Comparison of ENCODE assay signal across 27 mouse cellular contexts in the genomic region with DNA sequence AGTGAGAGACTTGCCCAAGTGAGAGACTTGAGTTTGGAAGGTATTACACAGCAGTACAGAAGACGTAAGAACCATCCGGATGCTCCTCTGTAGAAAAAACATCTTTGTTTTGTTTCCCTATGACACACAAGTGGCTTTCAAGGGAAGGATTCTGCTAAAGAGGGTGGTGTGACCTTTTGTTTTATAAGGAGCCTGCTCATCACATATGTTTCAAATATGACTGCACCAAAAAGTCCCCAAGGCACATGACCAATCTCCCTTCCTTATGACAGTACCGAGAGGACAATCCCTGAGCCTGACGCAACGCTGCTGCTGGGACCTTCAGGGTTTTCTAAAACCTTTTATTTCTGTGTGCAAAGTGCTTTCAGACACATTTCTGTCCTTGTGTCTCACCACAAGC. TPM values are rescaled to one million over a fixed set of nuclear protein-coding genes. Genes with fewer than 3 reads are reported as not detected.
DNase-seq lines count a peak whose midpoint lies in the region; ATAC-seq and TF ChIP-seq lines count a peak whose summit lies in the region.
"Had no signal": no experiment of that assay in that cellular context is flagged by ENCODE, and none has a peak within 500 bp of the region (broad histone marks: within the 10 kb centered on the region; RNA-seq: fewer than 3 reads in every experiment).

No protein-coding gene starts in this region.

- in situ Hi-C loops in CH12.LX (cut with MboI; ENCODE audit: low pct_ligation_motif_present, low pct_unique_long_range_greater_than_20kb, low sequenced_read_pairs), result no loop called here

- H3K27ac ChIP-seq in heart, embryonic 10.5 days, result no peak overlapping the region
- peak overlapping the region; percentile 88 for H3K27ac ChIP-seq in CH12.LX (ENCODE audit: insufficient read depth, low read depth)
- H3K27ac ChIP-seq in kidney, embryonic 16.5 days (ENCODE audit: low read length), result no peak overlapping the region
- H3K27ac ChIP-seq: gastrocnemius, adult 2 months; heart, embryonic 15.5 days; hindbrain, embryonic 10.5 days; hindbrain, embryonic 13.5 days had no signal

- peak; percentile 64 for TF ChIP-seq EP300 in CH12.LX (IDR thresholded peaks at IDR 0.05; ENCODE audit: low read length)

- no peaks in the 10 kb centered on the region for H3K9me3 ChIP-seq in heart, embryonic 10.5 days
- no peaks in the 10 kb centered on the region for H3K9me3 ChIP-seq in CH12.LX (replicated peaks; ENCODE audit: low read length)
- no peaks in the 10 kb centered on the region for H3K9me3 ChIP-seq in kidney, embryonic 16.5 days (ENCODE audit: low read length)
- H3K9me3 ChIP-seq: heart, embryonic 12.5 days; heart, embryonic 15.5 days; hindbrain, embryonic 10.5 days; hindbrain, embryonic 13.5 days had no signal

- TF ChIP-seq POLR2A in CH12.LX (IDR thresholded peaks at IDR 0.05; ENCODE audit: low read depth, low read length), result no peak

- TF ChIP-seq CTCF in CH12.LX (conservative IDR thresholded peaks at IDR 0.05 in 1 of 2, IDR thresholded peaks at IDR 0.05 in 1 of 2; ENCODE audit: low read depth in 2 of 2, low read length in 2 of 2), result no peak

- H3K9ac ChIP-seq in CH12.LX (ENCODE audit: insufficient read depth, low read depth), result peak overlapping the region; percentile 46
- H3K9ac ChIP-seq in kidney, embryonic 16.5 days (replicated peaks; ENCODE audit: low read length), result no peak overlapping the region
- H3K9ac ChIP-seq: forebrain, postnatal 0 days; heart, embryonic 12.5 days; heart, embryonic 15.5 days; hindbrain, embryonic 13.5 days had no signal

- H3K4me1 ChIP-seq in heart, embryonic 10.5 days, result no peaks in the 10 kb centered on the region
- peaks cover 43 to 73% of the 10 kb centered on the region in 2 experiments for H3K4me1 ChIP-seq in CH12.LX (ENCODE audit: control insufficient read depth in 1 of 2, insufficient read depth in 2 of 2)
- H3K4me1 ChIP-seq in kidney, embryonic 16.5 days (ENCODE audit: insufficient read depth, low read length), result no peaks in the 10 kb centered on the region
- H3K4me1 ChIP-seq: hindbrain, embryonic 10.5 days; hindbrain, embryonic 13.5 days had no signal

- no peak overlapping the region for H3K4me3 ChIP-seq in heart, embryonic 10.5 days
- no peak overlapping the region for H3K4me3 ChIP-seq in CH12.LX (replicated peaks in 1 of 3; ENCODE audit: low read depth in 2 of 3, low read length in 2 of 3, poor library complexity in 1 of 3)
- H3K4me3 ChIP-seq in kidney, embryonic 16.5 days (ENCODE audit: low read length), result no peak overlapping the region
- H3K4me3 ChIP-seq: gastrocnemius, adult 2 months; heart, embryonic 12.5 days; heart, embryonic 15.5 days; hindbrain, embryonic 10.5 days; hindbrain, embryonic 13.5 days had no signal

- dilution Hi-C loops in CH12.LX (cut with MboI; ENCODE audit: extremely low pct_ligation_motif_present, extremely low pct_unique_long_range_greater_than_20kb, low sequenced_read_pairs), result no loop called here

- peaks cover 9% of the 10 kb centered on the region; the same call in 1 of the 2 replicates for H3K36me3 ChIP-seq in heart, embryonic 10.5 days
- peaks cover 22 to 50% of the 10 kb centered on the region in 2 experiments for H3K36me3 ChIP-seq in CH12.LX (replicated peaks in 1 of 2; ENCODE audit: control insufficient read depth in 1 of 2, insufficient read depth in 1 of 2, low read length in 1 of 2)
- H3K36me3 ChIP-seq in kidney, embryonic 16.5 days (ENCODE audit: insufficient read depth, low read length), result no peaks in the 10 kb centered on the region
- H3K36me3 ChIP-seq: heart, embryonic 12.5 days; heart, embryonic 15.5 days; hindbrain, embryonic 13.5 days had no signal

- no peak for TF ChIP-seq RAD21 in CH12.LX (IDR thresholded peaks at IDR 0.05; ENCODE audit: low read depth, low read length)

- peak; percentile 33 for DNase-seq in heart, embryonic 10.5 days (ENCODE audit: low spot score)
- no peak for DNase-seq in heart, adult 9 months (ENCODE audit: low spot score in 2 of 2)
- DNase-seq in CD4-positive helper T cell, adult 2 months (ENCODE audit: low read depth, low spot score), result peak; percentile 23
- peak; percentile 59 for DNase-seq in CH12.LX (ENCODE audit: extremely low read depth)
- peak; percentile 57 for DNase-seq in induced T-regulatory cell, adult 2 months (ENCODE audit: low read depth)
- DNase-seq in right cerebral cortex, adult 2 months (ENCODE audit: low spot score in 2 of 2), result no peak
- no peak for DNase-seq in cerebellum, adult 11-12 months
- DNase-seq: adrenal gland, adult 2 months; adrenal gland, postnatal 14 days; cerebellum, adult 11 months; cerebellum, adult 9-10 months; cerebellum, postnatal 14 days; forebrain, postnatal 0 days; gastrocnemius, adult 2 months; gastrocnemius, postnatal 14 days; heart, adult 18-20 months; heart, postnatal 10 days; heart, postnatal 36 days; kidney, adult 2 months had no signal

- no peaks in the 10 kb centered on the region for H3K79me2 ChIP-seq in CH12.LX (replicated peaks; ENCODE audit: control insufficient read depth, extremely low read depth, insufficient read depth, poor library complexity, severe bottlenecking)

- no peaks in the 10 kb centered on the region for H3K27me3 ChIP-seq in heart, embryonic 10.5 days (ENCODE audit: insufficient read depth, poor library complexity, severe bottlenecking)
- no peaks in the 10 kb centered on the region for H3K27me3 ChIP-seq in CH12.LX (replicated peaks)
- no peaks in the 10 kb centered on the region for H3K27me3 ChIP-seq in kidney, embryonic 16.5 days (ENCODE audit: insufficient read depth, low read length)
- H3K27me3 ChIP-seq: heart, embryonic 12.5 days; heart, embryonic 15.5 days; hindbrain, embryonic 13.5 days had no signal

- H3K4me2 ChIP-seq in CH12.LX (ENCODE audit: insufficient read depth, low read depth, poor library complexity, severe bottlenecking), result peak overlapping the region; percentile 86
- no peak overlapping the region for H3K4me2 ChIP-seq in kidney, embryonic 16.5 days (replicated peaks; ENCODE audit: low read depth, low read length)
- H3K4me2 ChIP-seq: heart, embryonic 12.5 days; heart, embryonic 15.5 days; hindbrain, embryonic 13.5 days had no signal

- WGBS in heart, embryonic 10.5 days, result 88% methylated on average over 5 of the region's 5 CpGs
- 91% methylated on average over 5 of the region's 5 CpGs for WGBS in kidney, embryonic 16.5 days

- no peak for ATAC-seq in kidney, embryonic 16.5 days (ENCODE audit: low FRiP score, low TSS enrichment)
- ATAC-seq: forebrain, embryonic 14.5 days; forebrain, postnatal 0 days; hindbrain, embryonic 16.5 days; intestine, postnatal 0 days had no signal

TF ChIP-seq in CH12.LX, 34 proteins besides CTCF, POLR2A, EP300 and RAD21:
- TF ChIP-seq SMC3 (IDR thresholded peaks at IDR 0.05; ENCODE audit: low read depth, low read length) (no peak), SIN3A (IDR thresholded peaks at IDR 0.05; ENCODE audit: low read length) (peak; percentile 33; the same call in 1 of the 2 replicates), GABPA (IDR thresholded peaks at IDR 0.05; ENCODE audit: insufficient replicate concordance, low read depth, low read length) (no peak), JUND (conservative IDR thresholded peaks at IDR 0.05; ENCODE audit: low read depth, low read length) (0 out of 2 replicates have a peak, but pooled peaks have one; percentile 15), MEF2A (IDR thresholded peaks at IDR 0.05; ENCODE audit: borderline replicate concordance, low read depth, low read length) (peak; percentile 34; the same call in 1 of the 2 replicates), ZKSCAN1 (IDR thresholded peaks at IDR 0.05; ENCODE audit: borderline replicate concordance, low read depth, low read length) (no peak), ETS1 (conservative IDR thresholded peaks at IDR 0.05; ENCODE audit: low read depth, low read length) (peak; percentile 96), IRF4 (IDR thresholded peaks at IDR 0.05; ENCODE audit: low read depth, low read length) (peak; percentile 89), MYC (IDR thresholded peaks at IDR 0.05; ENCODE audit: low read depth, low read length) (0 out of 2 replicates have a peak, but pooled peaks have one; percentile 37), MAFK (IDR thresholded peaks at IDR 0.05; ENCODE audit: insufficient replicate concordance, low read length) (no peak), ZMIZ1 (IDR thresholded peaks at IDR 0.05; ENCODE audit: low read depth, low read length) (no peak), MAZ (IDR thresholded peaks at IDR 0.05; ENCODE audit: low read depth, low read length) (no peak), BHLHE40 (IDR thresholded peaks at IDR 0.05; ENCODE audit: low read depth, low read length) (peak; percentile 95), KAT2A (IDR thresholded peaks at IDR 0.05; ENCODE audit: insufficient replicate concordance, low read length) (no peak), CHD2 (IDR thresholded peaks at IDR 0.05; ENCODE audit: low read length) (no peak), ELF1 (IDR thresholded peaks at IDR 0.05; ENCODE audit: low read depth, low read length) (no peak), RCOR1 (conservative IDR thresholded peaks at IDR 0.05; ENCODE audit: low read depth, low read length) (peak; percentile 40; the same call in 1 of the 2 replicates), MAX (IDR thresholded peaks at IDR 0.05; ENCODE audit: low read length) (0 out of 2 replicates have a peak, but pooled peaks have one; percentile 14), USF1 (IDR thresholded peaks at IDR 0.05; ENCODE audit: low read depth, low read length) (peak; percentile 59), ZC3H11A (IDR thresholded peaks at IDR 0.05; ENCODE audit: low read depth, low read length) (no peak), UBTF (IDR thresholded peaks at IDR 0.05; ENCODE audit: low read depth, low read length) (no peak), TBP (conservative IDR thresholded peaks at IDR 0.05; ENCODE audit: low read depth, low read length) (0 out of 2 replicates have a peak, but pooled peaks have one; percentile 35), CHD1 (IDR thresholded peaks at IDR 0.05; ENCODE audit: low read depth, low read length) (no peak), ZNF384 (IDR thresholded peaks at IDR 0.05; ENCODE audit: low read depth, low read length) (peak; percentile 45), TCF12 (IDR thresholded peaks at IDR 0.05; ENCODE audit: low read depth, low read length) (peak; percentile 31; the same call in 1 of the 2 replicates), NRF1 (IDR thresholded peaks at IDR 0.05; ENCODE audit: low read depth, low read length) (0 out of 2 replicates have a peak, but pooled peaks have one; percentile 8), USF2 (conservative IDR thresholded peaks at IDR 0.05; ENCODE audit: low read depth, low read length) (no peak)
TF ChIP-seq in CH12.LX: peak in this region for 14.

RNA-seq across cellular contexts. Expression of gene Ly75, which starts 12.9 kb away (rescaled TPM):
- 5.3 and 6.6 TPM in 2 replicates for polyA plus RNA-seq in heart, embryonic 10.5 days (2016; fragmentation: Nextera tagmentation; extraction: Ambion mirVana)
- total RNA-seq in CH12.LX (2012; rRNA removed) (18.8 and 32.2 TPM in 2 replicates), CH12.LX (2014; rRNA removed) (13.8 and 14.5 TPM in 2 replicates)
- 10.1 and 10.6 TPM in 2 replicates for polyA plus RNA-seq in CH12.LX (2012; ENCODE audit: insufficient read length, low read depth)
- 2.7 and 3.0 TPM in 2 replicates for polyA plus RNA-seq in kidney, embryonic 16.5 days (2015; fragmentation: Nextera tagmentation; extraction: Ambion mirVana)

Comparison
In these comparisons a context has a peak if more than half of its experiments do, and no peak if none do; other contexts are left out.
1. DNase-seq: peak in heart, embryonic 10.5 days (single experiment), CD4-positive helper T cell, adult 2 months (single experiment), CH12.LX (single experiment) and induced T-regulatory cell, adult 2 months (single experiment); none in heart, adult 9 months (0 of 2), right cerebral cortex, adult 2 months (0 of 2) and cerebellum, adult 11-12 months (single experiment).